Mouse (Mus musculus): ENCODE measurements around the gene Arl10. TPM values are rescaled to one million over a fixed set of nuclear protein-coding genes. Genes with fewer than 3 reads are reported as not detected.

The Arl10 gene
- polyA plus RNA-seq, 1 experiment from 2014 or later = 114 TPM

DNA sequence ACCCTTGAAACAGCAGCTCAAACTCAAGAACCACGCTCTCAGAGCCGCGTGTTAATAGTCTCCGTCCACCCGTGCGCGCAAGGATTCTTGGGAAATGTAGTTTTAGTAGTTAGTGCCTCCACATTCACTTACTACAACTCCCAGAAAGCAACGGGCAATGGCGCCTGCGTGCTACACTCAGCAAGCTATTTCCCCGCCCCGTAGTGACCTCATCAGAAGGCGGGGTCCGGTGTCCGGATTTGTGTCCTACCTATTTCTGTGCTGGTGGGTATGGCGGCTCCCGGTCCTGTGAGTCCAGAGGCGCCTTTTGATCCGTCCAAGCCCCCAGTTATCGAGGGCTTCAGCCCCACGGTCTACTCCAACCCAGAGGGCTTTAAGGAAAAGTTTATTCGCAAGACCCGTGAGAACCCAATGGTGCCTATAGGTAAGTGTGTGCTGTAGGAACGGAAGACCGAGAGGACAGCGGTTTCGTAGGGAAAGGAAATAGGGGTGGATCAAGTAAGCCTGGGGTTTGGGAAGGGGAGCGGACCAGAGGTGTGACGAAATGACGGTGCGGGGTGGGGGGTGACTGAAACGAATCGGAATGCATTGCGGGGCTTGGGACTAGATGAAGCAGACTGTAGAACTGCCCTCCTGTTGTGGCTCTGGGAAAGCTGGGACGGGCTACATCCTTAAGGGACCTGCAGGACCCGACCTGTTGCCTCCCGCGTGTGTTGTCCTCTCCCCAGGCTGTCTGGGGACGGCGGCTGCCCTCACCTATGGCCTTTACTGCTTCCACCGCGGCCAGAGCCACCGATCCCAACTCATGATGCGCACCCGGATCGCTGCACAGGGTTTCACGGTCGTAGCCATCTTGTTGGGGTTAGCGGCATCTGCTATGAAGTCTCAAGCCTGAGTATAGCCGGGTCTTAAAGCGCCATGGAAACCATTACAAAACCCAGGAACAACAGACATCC, 15.5 kb downstream of the Arl10 start, which contains the start of the genes Nop16 and Higd2a:
Nop16 (minus strand) TSS at position 95 of the 956 bp plus-strand sequence.
Higd2a (plus strand) TSS at position 212 of the 956 bp plus-strand sequence.
- H3K9ac ChIP-seq (ENCODE audit: low read depth, low read length) = peak within 1 kb of the TSS; percentile 92
- no peaks in the 10 kb centered on the region for H3K9me3 ChIP-seq (replicated peaks; ENCODE audit: control insufficient read depth, low read length, poor library complexity, severe bottlenecking)
- peak; percentile 97 for ATAC-seq
- under 1% methylated on average over 51 of the region's 51 CpGs for WGBS
- H3K4me3 ChIP-seq (ENCODE audit: low read depth, low read length) = peak within 1 kb of the TSS; percentile 85
- H3K27me3 ChIP-seq (ENCODE audit: control insufficient read depth, insufficient read depth, low read depth, low read length) = no peaks in the 10 kb centered on the region
- H3K27ac ChIP-seq (ENCODE audit: low read length) = peak within 1 kb of the TSS; percentile 93
- H3K4me1 ChIP-seq (ENCODE audit: control insufficient read depth, insufficient read depth, low read length) = peaks cover 22% of the 10 kb centered on the region
- H3K36me3 ChIP-seq (ENCODE audit: control insufficient read depth, insufficient read depth, low read length) = peaks cover under 1% of the 10 kb centered on the region
- H3K4me2 ChIP-seq (ENCODE audit: low read length) = peak within 1 kb of the TSS; percentile 66

DNA sequence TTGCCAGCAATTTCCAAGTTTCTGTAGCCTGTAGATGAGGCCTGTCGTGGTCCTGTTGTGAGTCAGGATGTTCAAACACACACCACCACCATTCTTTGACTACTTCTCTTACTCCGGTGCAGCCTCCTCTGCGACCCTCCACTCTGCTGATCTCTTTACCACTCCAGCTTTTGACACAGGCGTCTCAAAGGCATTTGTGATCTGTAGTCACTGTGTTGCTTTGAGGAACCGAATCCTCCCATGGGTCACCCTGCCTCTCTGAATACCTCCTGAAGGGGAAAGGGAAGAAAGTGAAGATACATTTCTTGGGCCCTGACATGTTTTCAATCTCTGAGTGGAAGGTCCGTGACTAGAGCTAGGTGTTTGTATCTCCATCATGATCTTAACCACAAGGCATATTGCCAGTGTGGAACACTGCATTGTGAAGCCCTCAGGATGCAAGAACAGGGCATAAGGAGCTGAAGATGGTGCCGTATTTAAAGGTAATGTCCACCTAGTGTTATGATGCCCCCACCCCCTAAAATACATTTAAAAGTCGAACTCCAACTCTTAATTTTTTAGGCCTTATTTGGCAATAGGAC, 17.1 kb downstream of the Arl10 start:
- Histone ChIP-seq H3K27ac (ENCODE audit: low read length) (no peak overlapping the region), H3K36me3 (ENCODE audit: control insufficient read depth, insufficient read depth, low read length) (peaks cover 8% of the 10 kb centered on the region), H3K4me2 (ENCODE audit: low read length) (0 out of 2 replicates have a peak overlapping the region, but pooled peaks have one; percentile 4), H3K4me1 (ENCODE audit: control insufficient read depth, insufficient read depth, low read length) (peaks cover 22% of the 10 kb centered on the region), H3K4me3 (ENCODE audit: low read depth, low read length) (no peak overlapping the region), H3K27me3 (ENCODE audit: control insufficient read depth, insufficient read depth, low read depth, low read length) (no peaks in the 10 kb centered on the region), H3K9me3 (replicated peaks; ENCODE audit: control insufficient read depth, low read length, poor library complexity, severe bottlenecking) (no peaks in the 10 kb centered on the region), H3K9ac (ENCODE audit: low read depth, low read length) (no peak overlapping the region)
- ATAC-seq = no peak
- WGBS = 90% methylated on average over 8 of the region's 8 CpGs

- no peak overlapping the region for H3K27ac ChIP-seq (ENCODE audit: low read length)
- H3K27me3 ChIP-seq (ENCODE audit: control insufficient read depth, insufficient read depth, low read depth, low read length) = no peaks in the 10 kb centered on the region
- no peak for ATAC-seq
- peaks cover 19% of the 10 kb centered on the region for H3K4me1 ChIP-seq (ENCODE audit: control insufficient read depth, insufficient read depth, low read length)
- no peaks in the 10 kb centered on the region for H3K9me3 ChIP-seq (replicated peaks; ENCODE audit: control insufficient read depth, low read length, poor library complexity, severe bottlenecking)
- WGBS = 91% methylated on average over 11 of the region's 11 CpGs
- no peak overlapping the region for H3K9ac ChIP-seq (ENCODE audit: low read depth, low read length)
- no peak overlapping the region for H3K4me3 ChIP-seq (ENCODE audit: low read depth, low read length)
- H3K4me2 ChIP-seq (ENCODE audit: low read length) = no peak overlapping the region
- H3K36me3 ChIP-seq (ENCODE audit: control insufficient read depth, insufficient read depth, low read length) = peaks cover 9% of the 10 kb centered on the region
These were observed 18.8 kb downstream of the Arl10 start for GRCm38 (mm10) chr13:54593617-54594016.

GRCm38 (mm10) chr13:54596107-54596690, 21.4 kb downstream of the Arl10 start:
- no peaks in the 10 kb centered on the region for H3K27me3 ChIP-seq (ENCODE audit: control insufficient read depth, insufficient read depth, low read depth, low read length)
- no peak overlapping the region for H3K9ac ChIP-seq (ENCODE audit: low read depth, low read length)
- H3K27ac ChIP-seq (ENCODE audit: low read length) = no peak overlapping the region
- peaks cover 8% of the 10 kb centered on the region for H3K4me1 ChIP-seq (ENCODE audit: control insufficient read depth, insufficient read depth, low read length)
- no peak overlapping the region for H3K4me3 ChIP-seq (ENCODE audit: low read depth, low read length)
- no peaks in the 10 kb centered on the region for H3K9me3 ChIP-seq (replicated peaks; ENCODE audit: control insufficient read depth, low read length, poor library complexity, severe bottlenecking)
- H3K36me3 ChIP-seq (ENCODE audit: control insufficient read depth, insufficient read depth, low read length) = peaks cover 15% of the 10 kb centered on the region
- ATAC-seq = no peak
- 89% methylated on average over 8 of the region's 8 CpGs for WGBS
- H3K4me2 ChIP-seq (ENCODE audit: low read length) = no peak overlapping the region

- 72% methylated on average over 5 of the region's 5 CpGs for WGBS
These were observed 22.1 kb downstream of the Arl10 start for GRCm38 (mm10) chr13:54596870-54597269.

DNA sequence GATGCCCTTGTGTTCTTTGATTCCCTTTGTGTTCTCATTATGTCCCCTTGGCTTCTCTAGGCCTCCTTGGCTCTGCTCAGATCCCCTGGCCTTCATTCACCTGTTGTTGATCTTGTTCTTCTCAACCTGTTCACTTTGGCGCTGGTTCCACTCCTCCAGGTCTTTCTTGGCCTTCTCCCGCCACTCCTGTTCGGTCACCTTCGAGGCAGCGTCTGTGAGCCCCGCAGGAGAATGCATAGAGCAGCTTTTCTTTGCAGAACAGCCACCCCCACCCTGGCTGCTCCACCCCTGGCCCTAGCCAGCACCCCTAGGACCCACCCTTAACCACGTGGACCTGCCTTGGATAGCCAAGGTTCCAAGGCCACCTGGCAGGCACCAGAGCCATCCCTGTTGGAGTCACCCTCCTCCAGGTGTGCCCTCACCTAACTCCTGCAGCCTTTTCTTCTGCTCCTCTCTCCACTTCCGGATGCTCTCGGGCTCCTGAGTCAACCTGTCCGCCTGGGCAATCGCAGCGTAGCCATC, 23.9 kb downstream of the Arl10 start:
- 88% methylated on average over 12 of the region's 12 CpGs for WGBS

More at GRCm38 (mm10) chr13:54596870-54597269, 22.1 kb downstream of the Arl10 start:
- H3K9ac ChIP-seq (ENCODE audit: low read depth, low read length) = no peak overlapping the region
- no peak overlapping the region for H3K27ac ChIP-seq (ENCODE audit: low read length)
- H3K4me3 ChIP-seq (ENCODE audit: low read depth, low read length) = no peak overlapping the region
- no peak overlapping the region for H3K4me2 ChIP-seq (ENCODE audit: low read length)
- peaks cover 1% of the 10 kb centered on the region; the same call in 1 of the 2 replicates for H3K4me1 ChIP-seq (ENCODE audit: control insufficient read depth, insufficient read depth, low read length)
- H3K36me3 ChIP-seq (ENCODE audit: control insufficient read depth, insufficient read depth, low read length) = peaks cover 15% of the 10 kb centered on the region
- ATAC-seq = no peak
- no peaks in the 10 kb centered on the region for H3K9me3 ChIP-seq (replicated peaks; ENCODE audit: control insufficient read depth, low read length, poor library complexity, severe bottlenecking)
- no peaks in the 10 kb centered on the region for H3K27me3 ChIP-seq (ENCODE audit: control insufficient read depth, insufficient read depth, low read depth, low read length)

DNA sequence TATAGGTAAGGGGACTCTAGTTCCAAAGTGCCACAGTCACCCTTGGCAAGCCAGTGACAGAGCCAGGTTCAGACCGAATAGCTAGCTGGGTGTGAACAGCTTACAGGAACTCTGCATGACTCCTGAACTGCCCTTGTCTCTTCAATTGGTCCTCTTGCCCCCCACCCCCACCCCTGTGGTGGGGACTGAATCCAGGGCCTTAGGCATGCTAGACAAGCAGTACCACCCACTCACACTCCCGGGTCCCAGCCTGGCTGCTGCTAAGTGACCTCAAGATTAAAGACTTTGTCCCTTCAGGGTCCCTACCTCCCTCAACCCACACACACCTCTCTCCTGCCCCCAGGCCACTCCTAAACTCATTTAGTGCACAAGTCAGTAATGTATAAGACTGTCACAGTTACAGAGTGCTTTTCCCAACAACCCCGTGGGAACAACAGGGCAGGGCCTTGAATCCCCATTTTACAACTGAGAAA, 27.9 kb downstream of the Arl10 start:
- H3K4me1 ChIP-seq (ENCODE audit: control insufficient read depth, insufficient read depth, low read length) = no peaks in the 10 kb centered on the region
- H3K27me3 ChIP-seq (ENCODE audit: control insufficient read depth, insufficient read depth, low read depth, low read length) = no peaks in the 10 kb centered on the region; the same call in 1 of the 2 replicates
- H3K9me3 ChIP-seq (replicated peaks; ENCODE audit: control insufficient read depth, low read length, poor library complexity, severe bottlenecking) = no peaks in the 10 kb centered on the region
- ATAC-seq = no peak
- H3K27ac ChIP-seq (ENCODE audit: low read length) = no peak overlapping the region
- no peak overlapping the region for H3K4me2 ChIP-seq (ENCODE audit: low read length)
- H3K9ac ChIP-seq (ENCODE audit: low read depth, low read length) = no peak overlapping the region
- no peak overlapping the region for H3K4me3 ChIP-seq (ENCODE audit: low read depth, low read length)
- H3K36me3 ChIP-seq (ENCODE audit: control insufficient read depth, insufficient read depth, low read length) = peaks cover 16% of the 10 kb centered on the region
- WGBS = 58% methylated on average over 3 of the region's 3 CpGs

More for the DNA sequence above, 23.9 kb downstream of the Arl10 start:
- no peaks in the 10 kb centered on the region for H3K27me3 ChIP-seq (ENCODE audit: control insufficient read depth, insufficient read depth, low read depth, low read length)
- H3K27ac ChIP-seq (ENCODE audit: low read length) = no peak overlapping the region
- H3K9me3 ChIP-seq (replicated peaks; ENCODE audit: control insufficient read depth, low read length, poor library complexity, severe bottlenecking) = no peaks in the 10 kb centered on the region
- H3K36me3 ChIP-seq (ENCODE audit: control insufficient read depth, insufficient read depth, low read length) = peaks cover 15% of the 10 kb centered on the region
- H3K4me2 ChIP-seq (ENCODE audit: low read length) = no peak overlapping the region
- no peak overlapping the region for H3K9ac ChIP-seq (ENCODE audit: low read depth, low read length)
- no peak overlapping the region for H3K4me3 ChIP-seq (ENCODE audit: low read depth, low read length)
- no peaks in the 10 kb centered on the region for H3K4me1 ChIP-seq (ENCODE audit: control insufficient read depth, insufficient read depth, low read length)
- no peak for ATAC-seq

GRCm38 (mm10) chr13:54603501-54603900, 28.7 kb downstream of the Arl10 start:
- Histone ChIP-seq H3K4me3 (ENCODE audit: low read depth, low read length) (no peak overlapping the region), H3K27me3 (ENCODE audit: control insufficient read depth, insufficient read depth, low read depth, low read length) (no peaks in the 10 kb centered on the region; the same call in 1 of the 2 replicates), H3K4me2 (ENCODE audit: low read length) (no peak overlapping the region), H3K27ac (ENCODE audit: low read length) (no peak overlapping the region), H3K9me3 (replicated peaks; ENCODE audit: control insufficient read depth, low read length, poor library complexity, severe bottlenecking) (no peaks in the 10 kb centered on the region), H3K4me1 (ENCODE audit: control insufficient read depth, insufficient read depth, low read length) (peaks cover under 1% of the 10 kb centered on the region), H3K36me3 (ENCODE audit: control insufficient read depth, insufficient read depth, low read length) (peaks cover 16% of the 10 kb centered on the region), H3K9ac (ENCODE audit: low read depth, low read length) (no peak overlapping the region)
- no peak for ATAC-seq

Data from midbrain, embryonic 16.5 days (tissue).